Mouse (Mus musculus) urinary bladder, postnatal 4 days (tissue): Measurements from ENCODE around the gene Tdp1.

Experiments used
- DNase-seq, 2 experiments: peaks; one replicate each; pipeline ENCODE4 v3.0.0; 2021 to 2022; ENCODE audit warnings: low spot score in 2 of 2

The Tdp1 gene

GRCm38 (mm10) chr12:99898248-99898870 is 14.0 kb downstream of the Tdp1 start:
- DNase-seq = no peak

GRCm38 (mm10) chr12:99899991-99900390 is 15.7 kb downstream of the Tdp1 start:
- peak in 1 of 2 experiments; percentile 16 for DNase-seq

DNA sequence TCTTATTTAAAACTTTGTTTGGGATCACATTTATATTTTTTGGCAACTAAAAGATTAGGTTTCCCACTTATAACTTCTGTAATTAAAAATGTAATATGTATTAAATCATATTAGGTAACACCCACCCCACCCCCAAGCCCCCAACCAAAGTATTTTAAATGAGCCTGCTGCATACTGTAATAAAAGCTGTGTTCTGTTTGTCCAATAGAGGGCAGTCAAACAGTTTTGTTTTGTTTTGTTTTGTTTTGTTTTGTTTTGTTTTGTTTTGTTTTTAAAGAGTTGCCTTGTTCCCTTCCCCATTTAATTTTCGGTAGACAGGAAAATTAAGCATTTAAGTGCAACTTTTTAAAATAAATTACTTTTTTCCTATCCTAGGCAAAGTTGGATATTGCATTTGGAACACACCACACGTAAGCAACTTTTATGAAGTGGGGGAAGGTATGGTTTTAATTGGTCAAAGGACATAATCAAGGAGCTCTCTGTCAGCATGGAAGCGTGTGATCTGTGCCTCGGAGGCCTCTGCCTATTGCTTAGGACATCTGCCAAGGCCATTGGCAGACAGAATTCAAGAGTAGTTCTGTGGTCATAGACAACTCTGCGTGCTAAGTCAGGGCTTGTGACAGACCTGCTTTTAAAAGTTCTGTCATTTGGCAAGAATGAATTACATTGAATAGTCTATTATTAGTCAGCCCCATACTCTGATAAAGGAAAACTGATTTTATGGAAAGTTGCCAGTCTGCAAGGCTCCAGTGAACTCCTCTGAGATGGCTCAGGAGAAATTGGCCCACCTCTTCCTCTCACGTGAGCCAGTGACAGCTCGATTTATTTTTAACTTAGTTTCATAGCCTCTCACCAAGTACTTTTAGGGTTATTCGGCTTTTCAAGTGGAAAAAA is 17.9 kb downstream of the Tdp1 start:
- no peak for DNase-seq

GRCm38 (mm10) chr12:99902867-99903370 is 18.6 kb downstream of the Tdp1 start:
- no peak for DNase-seq

DNA sequence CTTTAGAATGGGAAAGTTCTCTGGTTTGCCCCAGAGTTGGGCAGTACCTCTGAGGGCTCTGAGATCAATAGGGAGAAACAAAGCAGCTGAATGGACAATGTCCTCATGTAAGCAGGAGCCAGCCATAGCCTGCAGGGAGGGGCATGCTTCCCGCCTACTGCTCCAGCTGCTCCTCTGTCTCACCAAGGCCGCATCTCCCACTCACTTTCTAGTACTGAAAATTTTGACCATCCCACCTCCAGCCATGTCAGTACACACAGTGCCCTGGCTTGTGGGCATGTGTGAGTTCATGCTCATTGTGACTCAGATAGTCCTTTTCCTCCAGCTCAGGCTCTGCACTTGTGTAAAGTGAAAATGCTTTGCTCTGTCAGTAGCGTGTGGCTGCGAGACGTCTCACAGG is 20.2 kb downstream of the Tdp1 start:
- DNase-seq = no peak

- no peak for DNase-seq
Observed at GRCm38 (mm10) chr12:99911466-99911865, 27.1 kb downstream of the Tdp1 start.

GRCm38 (mm10) chr12:99917800-99918427 is 33.6 kb downstream of the Tdp1 start:
- DNase-seq = no peak

- DNase-seq = no peak
Observed at GRCm38 (mm10) chr12:99919636-99920035, 35.3 kb downstream of the Tdp1 start.

DNA sequence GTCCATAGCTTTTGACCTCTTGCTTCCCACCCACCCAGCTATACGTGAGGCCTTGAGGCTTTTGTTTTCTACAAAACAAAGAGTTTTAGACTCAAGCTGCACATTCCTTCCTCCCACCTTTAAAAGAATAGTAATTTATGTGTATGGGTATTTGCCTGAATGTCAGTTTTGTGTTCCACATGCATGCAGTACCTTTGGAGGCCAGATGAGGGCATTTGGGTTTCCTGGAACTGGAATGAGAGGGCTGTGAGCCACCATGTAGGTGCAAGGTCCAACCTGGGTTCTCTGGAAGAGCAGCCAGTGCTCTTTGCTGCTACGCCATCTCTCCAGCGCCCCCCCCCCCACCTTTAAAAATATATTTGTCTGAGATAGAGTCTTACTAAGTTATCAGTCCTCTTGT is 36.7 kb downstream of the Tdp1 start:
- DNase-seq = no peak

GRCm38 (mm10) chr12:99923131-99923606 is 38.9 kb downstream of the Tdp1 start:
- DNase-seq = no peak

- no peak for DNase-seq
Observed at GRCm38 (mm10) chr12:99923703-99924102, 39.4 kb downstream of the Tdp1 start.

DNA sequence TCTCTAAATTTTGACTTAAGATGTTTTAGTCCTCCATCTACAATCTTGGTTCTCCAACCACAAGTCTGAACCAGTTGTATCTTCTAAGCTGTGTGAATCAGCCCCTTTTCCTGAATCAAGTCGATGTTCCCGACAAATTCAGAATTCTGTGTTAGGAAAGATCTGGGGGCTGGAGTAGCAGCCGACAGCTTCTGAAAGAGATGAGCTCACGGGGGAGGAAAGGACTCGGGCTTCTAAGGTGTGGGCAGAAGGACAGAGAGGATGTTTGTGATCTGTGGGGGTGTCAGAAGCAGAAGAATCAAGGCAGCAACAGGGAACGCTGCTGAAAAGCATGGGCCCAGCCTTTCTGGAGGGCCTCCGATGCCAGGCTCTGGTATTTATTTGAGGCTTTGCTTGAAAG is 44.0 kb downstream of the Tdp1 start:
- DNase-seq = no peak

DNA sequence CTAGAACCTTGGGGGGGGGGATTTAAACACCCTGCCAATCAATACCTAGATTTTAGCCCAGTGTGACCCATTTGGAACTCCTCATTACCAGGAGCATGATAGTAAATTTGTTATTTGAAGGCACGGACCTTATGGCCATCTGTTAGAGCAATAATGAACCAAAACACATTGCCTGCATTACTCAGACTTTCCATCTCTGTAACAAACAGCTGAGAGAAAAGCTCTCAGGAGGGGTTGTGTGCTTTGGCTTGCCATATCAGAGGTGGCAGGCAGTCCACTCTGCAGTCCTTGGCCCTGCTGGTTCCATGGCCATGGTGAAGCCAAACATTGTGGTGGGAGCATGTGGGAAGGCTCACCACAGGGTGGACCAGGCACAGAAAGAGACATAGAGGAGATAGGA is 44.8 kb downstream of the Tdp1 start:
- no peak for DNase-seq

DNA sequence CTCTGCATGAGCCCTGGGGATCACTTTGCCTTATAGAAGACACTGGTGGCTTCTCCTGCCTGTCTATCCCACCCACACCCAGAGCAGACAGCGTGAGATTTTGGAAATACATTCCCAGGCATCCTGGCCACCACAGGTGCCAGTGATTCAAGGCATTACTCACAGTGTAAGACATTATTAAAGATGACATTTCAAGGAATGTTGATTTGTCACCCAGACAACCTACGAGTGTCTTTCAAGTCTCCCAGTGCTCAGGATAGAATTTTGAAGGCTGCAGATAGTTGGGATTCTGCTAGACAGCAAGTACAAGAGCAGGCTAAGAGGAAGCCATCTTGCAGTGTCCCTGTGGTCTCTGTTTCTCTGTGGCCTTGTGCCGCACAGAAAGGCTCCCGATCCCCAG is 47.9 kb downstream of the Tdp1 start:
- no peak for DNase-seq

DNA sequence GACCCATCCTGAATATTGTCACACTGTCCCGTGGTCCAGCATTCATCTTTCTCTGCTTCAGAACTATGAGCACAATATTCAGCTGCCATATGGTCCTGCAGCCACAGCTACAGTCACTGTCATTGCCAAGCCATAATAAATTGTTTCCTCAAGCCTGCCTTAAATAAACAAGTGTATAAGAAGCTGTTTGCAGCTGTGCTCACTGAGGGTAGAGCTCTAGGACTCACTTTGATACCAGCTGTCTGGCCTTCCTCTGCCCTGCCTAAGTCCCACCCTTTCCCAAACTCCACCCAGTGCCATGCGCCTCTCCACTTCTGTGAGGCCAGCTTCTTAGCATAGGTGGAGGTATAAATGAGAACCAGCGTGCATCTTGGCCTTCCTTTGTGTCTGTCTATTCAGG is 49.3 kb downstream of the Tdp1 start:
- no peak for DNase-seq

- no peak for DNase-seq
Observed at GRCm38 (mm10) chr12:99935403-99935802, 51.1 kb downstream of the Tdp1 start.

DNA sequence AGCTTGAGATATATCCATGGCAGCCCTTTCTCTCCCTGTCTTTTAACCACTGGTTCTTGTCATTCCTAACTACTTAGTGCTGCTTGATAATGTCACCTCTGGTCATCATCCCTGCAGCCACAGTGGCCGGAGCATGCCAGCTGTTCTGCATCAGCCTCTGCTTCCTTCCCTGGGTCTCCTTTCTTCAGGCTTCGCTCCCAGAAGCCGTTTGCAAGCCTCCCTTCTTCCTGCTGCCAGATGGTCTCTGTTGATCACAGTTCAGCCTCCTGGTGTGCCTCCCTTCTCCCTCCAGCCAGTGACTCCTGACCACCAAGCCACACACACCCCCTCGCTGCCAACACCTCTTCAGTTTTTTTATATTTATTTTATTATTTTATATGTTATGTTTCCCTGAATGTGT is 54.2 kb downstream of the Tdp1 start:
- no peak for DNase-seq

DNA sequence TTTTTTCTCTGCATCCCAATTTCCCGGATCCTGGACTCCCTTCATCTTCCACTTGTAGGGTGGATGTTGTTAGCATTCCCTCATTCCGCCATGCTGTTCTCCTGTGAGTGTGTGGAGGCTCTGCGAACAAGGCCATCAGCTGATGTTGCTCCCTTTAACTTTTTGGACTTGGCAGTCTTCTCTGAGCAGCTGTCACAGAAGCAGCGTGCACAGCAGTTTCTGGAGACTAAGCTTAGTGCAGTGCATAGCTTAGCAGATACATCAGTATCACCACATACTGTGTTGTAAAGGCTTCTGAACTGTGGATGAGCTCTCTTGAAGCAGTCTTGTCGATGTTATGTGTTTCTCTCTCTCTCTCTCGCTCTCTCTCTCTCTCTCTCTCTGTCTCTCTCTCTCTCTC is 54.9 kb downstream of the Tdp1 start:
- no peak for DNase-seq

DNA sequence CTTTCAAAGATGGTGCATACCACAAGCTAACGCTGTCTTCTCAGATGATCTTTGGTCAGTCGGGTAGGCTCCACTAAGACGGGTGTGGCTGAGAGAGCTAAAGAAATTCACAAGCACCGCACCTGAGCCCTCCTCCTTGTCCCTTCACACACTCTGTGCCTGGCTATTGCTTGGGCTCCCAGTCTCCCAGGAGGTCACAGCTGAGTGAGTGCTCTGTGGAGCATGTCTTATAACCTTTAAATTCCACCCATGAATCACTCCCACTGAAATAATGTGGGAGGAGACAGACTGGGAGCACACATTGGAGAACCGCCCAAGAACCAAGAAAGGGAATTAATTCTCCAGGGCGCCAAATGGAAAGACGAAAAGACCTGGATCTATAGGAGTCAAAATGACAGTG is 56.4 kb downstream of the Tdp1 start:
- DNase-seq = no peak

DNA sequence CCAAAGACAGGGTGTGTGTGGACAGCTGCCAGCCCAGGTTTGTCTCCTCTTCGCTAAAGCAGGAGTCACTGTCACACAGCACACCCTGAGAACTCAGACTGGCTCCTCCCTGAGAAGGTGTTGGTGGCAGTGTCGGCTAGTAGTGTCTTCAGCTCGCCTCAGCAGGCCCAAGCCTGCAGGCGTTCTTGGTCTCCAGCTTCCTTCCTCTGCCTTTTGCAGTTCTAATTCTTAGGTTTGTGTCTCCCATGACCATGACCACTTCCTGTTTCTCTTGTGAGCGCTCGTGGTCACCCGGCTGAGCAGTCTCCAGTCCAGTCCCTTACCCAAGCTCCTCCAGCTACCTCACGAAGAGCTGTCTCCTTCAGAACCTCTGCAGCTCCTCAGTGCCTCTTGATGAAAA is 58.1 kb downstream of the Tdp1 start:
- no peak for DNase-seq

DNA sequence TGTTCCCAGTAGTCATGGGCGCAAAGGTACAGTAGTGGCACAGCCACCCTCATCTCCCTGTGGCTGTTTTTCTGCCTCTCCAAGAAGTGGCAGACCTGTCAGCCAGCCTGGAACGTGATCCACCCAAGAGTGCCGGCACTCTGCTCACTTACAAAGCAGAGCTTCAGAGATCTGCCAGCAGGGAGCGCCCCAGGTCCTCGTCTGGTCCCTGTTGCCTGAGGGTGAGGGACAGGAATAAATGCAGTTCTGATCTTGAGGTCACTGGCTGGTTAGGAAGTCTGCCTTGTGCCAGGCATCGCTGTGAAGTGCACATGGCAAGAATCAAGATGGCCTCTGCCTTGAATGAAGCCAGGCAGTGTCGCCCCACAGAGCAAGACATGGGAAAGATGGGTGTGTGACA is 68.6 kb downstream of the Tdp1 start:
- DNase-seq = peak; percentile 51 to 73

- no peak for DNase-seq
Observed at GRCm38 (mm10) chr12:99956411-99956810, 72.1 kb downstream of the Tdp1 start.
